Mouse (Mus musculus): Measurements from ENCODE around the gene Wfdc21. TPM values are rescaled to one million over a fixed set of nuclear protein-coding genes. Genes with fewer than 3 reads are reported as not detected.

The Wfdc21 gene
- polyA plus RNA-seq, 1 experiment from 2014 or later, result 1.4 TPM

Other genes starting within 250 kb of the Wfdc21 start
- 0.07 TPM in 1 of 2 replicates, not detected in the other for gene Heatr9, start 224.8 kb upstream of the Wfdc21 start, polyA plus RNA-seq (2015; fragmentation: Nextera tagmentation; extraction: Ambion mirVana)
- 1.8 and 2.5 TPM in 2 replicates for gene Ccl5, start 216.4 kb upstream of the Wfdc21 start, polyA plus RNA-seq (2015; fragmentation: Nextera tagmentation; extraction: Ambion mirVana)
- gene Ccl9, start 168.3 kb upstream of the Wfdc21 start, polyA plus RNA-seq (2015; fragmentation: Nextera tagmentation; extraction: Ambion mirVana), result 2.1 and 3.6 TPM in 2 replicates
- gene Ccl6, start 153.9 kb upstream of the Wfdc21 start, polyA plus RNA-seq (2015; fragmentation: Nextera tagmentation; extraction: Ambion mirVana), result 5.5 and 7.8 TPM in 2 replicates
- not detected in 2 replicates for gene Rpl9-ps1, start 101.3 kb upstream of the Wfdc21 start, polyA plus RNA-seq (2015; fragmentation: Nextera tagmentation; extraction: Ambion mirVana)
- 0.67 and 1.0 TPM in 2 replicates for gene Ccl3, start 97.6 kb upstream of the Wfdc21 start, polyA plus RNA-seq (2015; fragmentation: Nextera tagmentation; extraction: Ambion mirVana)
- gene Ccl4, start 84.4 kb upstream of the Wfdc21 start, polyA plus RNA-seq (2015; fragmentation: Nextera tagmentation; extraction: Ambion mirVana), result 0.46 and 0.80 TPM in 2 replicates
- 1.5 and 1.6 TPM in 2 replicates for gene Wfdc17, start 42.9 kb upstream of the Wfdc21 start, polyA plus RNA-seq (2015; fragmentation: Nextera tagmentation; extraction: Ambion mirVana)
- 6.0 and 7.0 TPM in 2 replicates for gene Wfdc18, start 37.9 kb upstream of the Wfdc21 start, polyA plus RNA-seq (2015; fragmentation: Nextera tagmentation; extraction: Ambion mirVana)
- 13.8 and 14.6 TPM in 2 replicates for gene Heatr6, start 6.8 kb downstream of the Wfdc21 start, polyA plus RNA-seq (2015; fragmentation: Nextera tagmentation; extraction: Ambion mirVana)
- 0.21 and 1.2 TPM in 2 replicates for gene Hnf1b, start 103.1 kb downstream of the Wfdc21 start, polyA plus RNA-seq (2015; fragmentation: Nextera tagmentation; extraction: Ambion mirVana)
- 18.7 and 19.3 TPM in 2 replicates for gene Ddx52, start 195.1 kb downstream of the Wfdc21 start, polyA plus RNA-seq (2015; fragmentation: Nextera tagmentation; extraction: Ambion mirVana)
- gene Synrg, start 217.5 kb downstream of the Wfdc21 start, polyA plus RNA-seq (2015; fragmentation: Nextera tagmentation; extraction: Ambion mirVana), result 8.3 and 9.2 TPM in 2 replicates

Measured in heart, embryonic 16.5 days (tissue).